Mouse (Mus musculus) brain, embryonic 18.5 days (tissue): Measurements from ENCODE around the gene Nlgn1.

Experiments
- DNase-seq: peaks from one replicate; pipeline ENCODE4 v3.0.0-alpha.2; 2012; ENCODE audit warnings: low read depth, low spot score

Nlgn1 gene

GRCm38 (mm10) chr3:26050769-26051168 lies 281.5 kb downstream of the Nlgn1 start:
- no peak for DNase-seq

- no peak for DNase-seq
These were observed 289.3 kb downstream of the Nlgn1 start for GRCm38 (mm10) chr3:26042966-26043365.

DNA sequence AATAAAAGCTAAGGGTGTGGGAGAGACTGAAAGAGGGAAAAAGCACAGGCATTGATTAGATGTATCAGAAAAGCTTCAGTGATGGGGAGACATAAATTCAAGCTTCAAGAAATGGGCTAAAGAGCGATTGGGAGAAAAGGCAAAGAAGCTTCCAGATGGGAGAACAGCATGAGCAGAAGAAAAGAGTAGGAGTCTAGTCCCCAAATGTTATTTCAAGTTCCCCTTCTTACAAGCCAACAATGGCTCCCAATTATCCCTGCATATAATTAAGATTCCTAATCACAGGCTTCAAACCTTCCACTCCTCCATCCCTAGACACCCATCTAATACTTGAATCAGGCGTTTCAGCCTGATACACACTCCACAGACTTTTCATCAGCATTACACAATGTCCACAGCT lies 292.6 kb downstream of the Nlgn1 start:
- DNase-seq, result no peak

DNA sequence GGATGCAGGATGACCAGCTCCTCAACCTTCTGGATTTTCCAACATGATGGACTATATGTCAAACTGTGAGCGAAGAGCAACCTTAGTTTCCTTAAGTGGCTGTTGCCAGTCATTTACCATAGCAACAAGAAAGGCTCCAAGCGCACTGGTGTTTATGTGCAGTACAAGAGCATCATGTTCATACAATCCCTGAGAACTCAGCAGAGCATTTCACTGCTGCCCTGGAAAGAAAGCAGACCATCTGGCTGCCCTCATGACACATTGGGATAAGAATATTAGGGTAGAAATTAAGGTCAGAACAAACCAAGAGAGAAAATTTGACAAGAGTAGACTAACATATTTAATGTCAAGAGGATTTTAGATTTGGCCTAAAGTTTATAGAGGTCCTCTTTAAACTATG lies 306.2 kb downstream of the Nlgn1 start:
- no peak for DNase-seq

DNA sequence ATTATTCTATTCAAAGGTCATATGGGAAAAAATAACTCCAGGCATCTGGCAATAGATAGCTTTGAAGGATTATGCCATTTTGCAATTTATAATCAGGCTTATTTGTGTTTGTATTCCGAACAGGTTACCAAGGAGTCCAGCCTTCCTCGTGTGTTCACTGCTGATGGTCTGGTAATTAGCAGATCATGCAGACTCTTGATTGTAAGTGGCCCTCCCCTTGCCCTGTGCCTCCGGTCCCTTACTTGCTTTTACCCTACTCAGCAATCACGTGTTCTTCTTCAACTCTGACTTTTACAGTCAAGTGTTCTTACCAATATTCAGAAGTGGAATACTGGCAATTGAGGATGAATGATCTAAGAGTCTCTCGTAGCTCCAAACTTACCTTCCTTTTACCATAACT lies 309.0 kb downstream of the Nlgn1 start:
- DNase-seq, result no peak

GRCm38 (mm10) chr3:26021632-26022184 lies 310.6 kb downstream of the Nlgn1 start:
- no peak for DNase-seq

DNA sequence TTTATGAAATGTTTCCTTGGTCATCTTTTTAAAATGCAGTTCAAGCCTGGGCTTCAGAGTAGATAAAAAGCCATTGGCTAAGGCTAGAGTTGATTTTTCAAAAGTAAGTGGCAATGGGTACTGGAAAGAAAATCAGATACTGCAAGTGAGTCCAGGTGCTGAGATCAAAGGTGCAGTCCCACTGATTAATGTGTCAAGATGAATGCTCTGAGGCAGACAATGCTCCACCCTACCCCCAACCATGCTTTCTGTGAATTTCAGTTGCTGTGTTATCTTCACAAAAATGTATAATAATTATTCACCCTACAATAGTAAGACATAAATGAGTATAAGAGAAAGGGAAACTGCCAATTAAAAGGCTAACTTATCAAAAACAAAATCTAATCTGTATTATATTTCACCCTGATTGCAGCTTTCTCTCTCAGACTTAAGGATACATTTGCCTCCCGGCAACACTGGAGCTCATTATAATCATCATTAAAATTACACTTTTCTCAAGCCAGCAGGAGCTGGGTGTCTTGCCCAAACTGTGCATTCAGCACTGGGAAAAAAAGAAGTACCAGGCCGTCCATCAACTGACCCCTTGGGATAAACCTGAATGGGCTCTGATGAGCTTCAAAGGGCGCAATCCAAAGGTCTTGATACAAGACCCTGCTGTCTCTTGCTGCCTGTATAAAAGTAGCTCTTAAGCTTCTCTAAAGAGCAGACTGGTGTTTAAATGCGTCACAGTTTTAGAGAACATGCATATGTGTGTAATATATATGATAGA lies 320.8 kb downstream of the Nlgn1 start:
- no peak for DNase-seq

- peak; percentile 52 for DNase-seq
These were observed 329.2 kb downstream of the Nlgn1 start for GRCm38 (mm10) chr3:26002863-26003608.

GRCm38 (mm10) chr3:26002367-26002766 lies 329.9 kb downstream of the Nlgn1 start:
- peak; percentile 22 for DNase-seq

DNA sequence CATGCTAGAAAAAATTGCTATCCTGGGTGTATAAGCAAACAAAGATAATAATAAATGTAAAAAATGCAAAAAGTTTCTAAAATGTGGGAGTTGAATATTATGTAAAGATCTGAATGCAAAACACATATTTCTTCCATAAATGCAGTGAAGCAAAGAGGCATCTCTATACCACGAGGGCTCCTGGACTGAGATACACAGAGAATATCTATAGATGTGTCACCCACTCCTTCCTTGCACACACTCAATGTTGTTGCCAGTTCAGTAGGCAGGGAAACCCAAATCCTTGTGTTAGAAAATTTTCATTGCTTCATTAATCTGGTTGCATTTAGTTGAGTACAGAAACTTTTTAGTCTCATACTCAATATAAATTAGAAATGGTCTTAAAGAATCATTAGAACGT lies 364.7 kb downstream of the Nlgn1 start:
- DNase-seq, result no peak

DNA sequence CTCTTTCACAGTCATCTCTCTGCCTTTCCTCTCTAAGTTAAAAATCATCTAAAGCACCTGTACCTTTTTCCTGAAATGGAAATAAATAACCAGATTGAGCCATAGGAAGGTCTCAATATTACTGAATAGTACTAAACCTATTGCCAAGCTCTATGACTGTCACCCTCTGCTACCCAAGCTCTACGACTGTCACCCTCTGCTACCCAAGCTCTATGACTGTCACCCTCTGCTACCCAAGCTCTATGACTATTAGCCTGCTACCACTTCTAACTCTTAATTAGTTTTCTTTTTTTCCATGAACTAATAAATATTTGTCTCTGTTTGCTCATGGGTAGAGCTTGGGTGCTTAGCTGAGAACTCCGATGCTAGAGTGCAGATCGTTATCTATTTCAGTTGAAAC lies 368.0 kb downstream of the Nlgn1 start:
- no peak for DNase-seq

DNA sequence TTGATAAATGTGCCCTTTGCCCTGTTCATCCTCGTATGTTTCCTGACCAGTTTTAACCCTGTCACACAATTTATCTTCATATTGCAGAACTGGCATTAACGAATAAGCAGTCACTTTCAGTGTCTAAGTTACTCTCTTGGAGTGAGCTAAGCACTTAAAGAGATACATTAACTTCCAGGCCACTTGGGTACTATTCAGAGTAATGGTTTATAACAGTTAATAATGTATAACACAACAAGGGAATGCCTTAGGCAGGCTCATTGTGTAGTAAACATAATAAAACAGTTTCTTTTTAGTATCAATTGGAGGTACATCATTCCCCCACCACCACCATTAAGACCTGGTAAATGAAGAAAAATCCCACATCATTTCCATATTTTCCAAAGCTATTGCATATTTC lies 368.7 kb downstream of the Nlgn1 start:
- no peak for DNase-seq

DNA sequence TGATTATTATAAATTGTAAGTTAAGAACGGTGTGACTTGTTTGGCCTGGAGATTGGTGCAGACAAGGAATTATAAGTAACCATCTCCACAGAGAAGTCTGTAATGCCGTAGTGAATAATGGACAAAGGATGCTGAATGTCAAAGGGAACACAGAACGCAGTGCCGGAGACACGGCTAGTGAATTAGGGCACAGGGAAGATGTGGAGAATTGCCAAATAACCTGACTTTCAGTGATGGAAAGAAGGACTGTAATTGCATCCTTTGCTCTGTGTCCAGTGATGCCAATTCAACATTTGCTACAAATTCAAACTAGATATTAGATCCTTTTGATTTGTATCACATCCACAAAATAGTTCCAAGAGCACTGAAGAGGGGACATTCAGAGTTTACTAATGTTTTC lies 415.7 kb downstream of the Nlgn1 start:
- no peak for DNase-seq

DNA sequence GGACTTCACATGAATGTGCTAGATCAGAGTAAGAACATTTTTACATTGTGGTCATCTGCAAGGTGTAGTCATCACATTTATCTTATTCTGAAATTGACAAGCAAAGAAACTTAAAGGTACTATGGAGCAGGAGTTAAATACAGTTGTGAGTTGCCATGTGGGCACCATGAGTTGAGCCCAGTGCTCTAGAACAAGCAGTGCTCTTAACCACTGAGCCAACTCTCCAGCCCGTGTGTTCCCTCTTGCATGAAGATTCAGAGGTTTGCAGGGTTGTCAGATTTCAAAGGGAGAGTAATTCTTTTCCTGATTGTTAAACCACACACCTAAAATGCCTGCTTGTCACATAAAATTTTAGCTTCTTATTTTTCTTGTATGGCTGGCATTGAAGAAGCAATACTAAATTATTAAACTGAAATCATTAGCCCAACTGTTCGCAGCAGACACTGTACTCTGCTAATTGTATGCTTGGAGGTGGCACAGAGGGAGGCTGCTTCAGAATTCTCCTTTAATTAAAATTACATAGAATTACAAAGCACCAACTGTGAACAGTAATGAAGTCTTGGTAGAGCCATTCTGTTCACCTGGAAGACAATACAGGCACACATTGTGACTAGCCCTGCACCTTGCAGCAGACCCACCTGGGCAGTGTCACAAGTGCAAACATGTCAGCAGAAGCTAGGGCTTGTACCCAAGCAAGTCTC lies 417.7 kb downstream of the Nlgn1 start:
- DNase-seq, result no peak

GRCm38 (mm10) chr3:25903140-25903809 lies 429.0 kb downstream of the Nlgn1 start:
- DNase-seq, result peak; percentile 18

- DNase-seq, result no peak
These were observed 434.8 kb downstream of the Nlgn1 start for GRCm38 (mm10) chr3:25897456-25897855.

DNA sequence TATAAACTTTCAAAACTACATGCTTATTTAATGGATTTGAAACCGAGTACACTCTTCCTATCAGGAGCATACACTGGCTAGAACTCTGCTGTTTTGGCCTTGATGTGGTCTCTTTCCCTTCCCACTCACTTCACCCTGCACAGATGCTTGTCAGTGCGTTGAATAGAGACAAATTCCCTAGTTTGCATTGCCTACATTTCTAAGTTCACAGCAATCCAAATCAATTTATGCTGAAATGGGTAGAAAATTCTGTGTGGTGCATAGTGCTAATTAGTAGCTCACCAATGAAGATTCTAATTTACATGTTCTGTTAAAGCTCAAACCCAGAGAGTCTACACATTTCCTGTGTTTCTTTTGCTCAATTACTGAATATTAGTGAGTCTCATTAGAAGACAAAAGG lies 447.5 kb downstream of the Nlgn1 start:
- no peak for DNase-seq

- no peak for DNase-seq
These were observed 463.1 kb downstream of the Nlgn1 start for GRCm38 (mm10) chr3:25869161-25869560.

GRCm38 (mm10) chr3:25858384-25858783 lies 473.9 kb downstream of the Nlgn1 start:
- DNase-seq, result no peak

DNA sequence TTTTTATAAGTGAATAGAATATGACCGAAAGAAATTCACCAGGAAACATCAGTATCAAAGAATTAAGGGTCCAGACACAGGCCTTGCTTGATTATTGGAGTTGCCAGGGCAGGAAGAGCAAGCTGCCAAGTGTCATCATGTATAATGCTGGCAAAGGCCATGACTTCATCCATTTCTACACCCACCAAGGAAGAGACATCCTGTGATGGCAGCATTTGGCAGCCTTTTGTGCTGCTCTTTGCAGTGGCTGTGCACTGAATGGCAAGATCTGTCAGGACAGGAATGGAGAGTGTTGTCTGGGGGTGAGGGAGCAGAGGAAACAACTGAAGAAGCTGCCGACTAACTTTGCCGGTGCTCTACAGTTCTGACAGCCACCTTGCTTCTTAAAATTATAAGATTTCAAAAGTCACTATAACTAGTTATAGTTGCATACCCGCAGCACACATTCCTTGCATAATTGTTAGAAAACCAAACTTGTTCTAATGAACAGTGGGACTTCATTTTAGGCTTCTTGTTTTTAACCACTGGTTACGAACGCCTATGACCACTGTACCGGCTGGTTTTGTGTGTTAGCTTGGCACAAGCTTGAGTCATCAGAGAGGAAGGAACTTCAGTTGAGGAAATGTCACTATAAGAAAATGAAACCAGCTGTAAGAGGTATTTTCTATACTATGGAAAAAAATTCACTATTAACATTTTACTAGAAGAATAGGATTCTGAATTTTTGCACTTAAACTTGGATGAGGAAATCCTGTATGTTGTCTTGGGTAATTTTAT lies 487.4 kb downstream of the Nlgn1 start:
- DNase-seq, result no peak

GRCm38 (mm10) chr3:25830237-25830636 lies 502.0 kb downstream of the Nlgn1 start:
- no peak for DNase-seq
